Mouse (Mus musculus): ENCODE measurements around the gene Lpar3.

GRCm38 (mm10) chr3:146276026-146276409, 55.3 kb downstream of the Lpar3 start:
- TF ChIP-seq CTCF (IDR thresholded peaks at IDR 0.05) (no peak), EP300 (IDR thresholded peaks at IDR 0.05; ENCODE audit: insufficient read depth, low read depth, low read length) (no peak)

All from heart, adult 2 months (tissue).